6 mouse cellular contexts compared by ENCODE assay signal in genomic region chr5:8848607-8849575, GRCm38 (mm10). TPM values are rescaled to one million over a fixed set of nuclear protein-coding genes. Genes with fewer than 3 reads are reported as not detected.
A peak's percentile ranks its signal among the peaks of the same experiment; 100 is the strongest.
DNase-seq lines count a peak whose midpoint lies in the region; ATAC-seq and TF ChIP-seq lines count a peak whose summit lies in the region.
"Not testable (repeated sequence)": the region's sequence is repeated elsewhere in the genome, so short reads cannot be mapped to it uniquely, and the experiment has no call there.

No protein-coding gene starts in this region.

- not testable (repeated sequence) for H3K4me2 ChIP-seq in kidney, embryonic 15.5 days; lung, embryonic 14.5 days; midbrain, embryonic 13.5 days (replicated peaks)

- not testable (repeated sequence) for H3K36me3 ChIP-seq in ES-Bruce4 (ENCODE audit: control insufficient read depth, insufficient read depth, low read length, poor library complexity, severe bottlenecking); kidney, embryonic 15.5 days; lung, embryonic 14.5 days (ENCODE audit: insufficient read depth); midbrain, embryonic 13.5 days

- not testable (repeated sequence) for H3K4me3 ChIP-seq in ES-Bruce4 (ENCODE audit: low read depth, low read length); kidney, embryonic 15.5 days (replicated peaks); lung, embryonic 14.5 days (ENCODE audit: low read depth, low read length); midbrain, embryonic 13.5 days (replicated peaks)

- peak overlapping the region; percentile 80 for H3K27ac ChIP-seq in ES-Bruce4 (ENCODE audit: insufficient read depth, low read length)
- not testable (repeated sequence) for H3K27ac ChIP-seq in kidney, embryonic 15.5 days; lung, embryonic 14.5 days (ENCODE audit: low read depth); midbrain, embryonic 13.5 days

- 48% methylated on average over 8 of the region's 9 CpGs for WGBS in kidney, embryonic 15.5 days
- WGBS in lung, embryonic 14.5 days, result 72% methylated on average over 5 of the region's 9 CpGs
- WGBS in midbrain, embryonic 13.5 days, result 28% methylated on average over 7 of the region's 9 CpGs

- TF ChIP-seq CTCF in ES-Bruce4 (IDR thresholded peaks at IDR 0.05; ENCODE audit: low read depth, low read length); lung, embryonic 14.5 days (IDR thresholded peaks at IDR 0.05; ENCODE audit: low read depth): not testable (repeated sequence)

- not testable (repeated sequence) for TF ChIP-seq POLR2A in ES-Bruce4 (IDR thresholded peaks at IDR 0.05; ENCODE audit: insufficient read depth, low read length)

- H3K4me1 ChIP-seq in ES-Bruce4 (ENCODE audit: control insufficient read depth, insufficient read depth, low read length); kidney, embryonic 15.5 days; lung, embryonic 14.5 days (ENCODE audit: insufficient read depth); midbrain, embryonic 13.5 days (replicated peaks): not testable (repeated sequence)

- not testable (repeated sequence) for H3K27me3 ChIP-seq in ES-Bruce4 (ENCODE audit: control insufficient read depth, insufficient read depth, low read length, poor library complexity, severe bottlenecking); kidney, embryonic 15.5 days; lung, embryonic 14.5 days (ENCODE audit: insufficient read depth, low read length); midbrain, embryonic 13.5 days

- not testable (repeated sequence) for TF ChIP-seq EP300 in ES-Bruce4 (IDR thresholded peaks at IDR 0.05; ENCODE audit: insufficient read depth, low read depth, low read length)

- not testable (repeated sequence) for H3K9me3 ChIP-seq in ES-Bruce4 (replicated peaks; ENCODE audit: control insufficient read depth, insufficient read depth, low read length, poor library complexity, severe bottlenecking); kidney, embryonic 15.5 days (replicated peaks); lung, embryonic 14.5 days (ENCODE audit: low read depth, low read length); midbrain, embryonic 13.5 days

- DNase-seq in R1 (ENCODE audit: low read depth, low spot score), result peak; percentile 75
- peak; percentile 52 for DNase-seq in heart, adult 11 months
- DNase-seq in lung, embryonic 14.5 days, result not testable (repeated sequence)

- H3K9ac ChIP-seq in ES-Bruce4 (ENCODE audit: low read depth, poor library complexity, severe bottlenecking); kidney, embryonic 15.5 days; lung, embryonic 14.5 days; midbrain, embryonic 13.5 days (replicated peaks): not testable (repeated sequence)

- ATAC-seq in kidney, embryonic 15.5 days (replicated peaks; ENCODE audit: low FRiP score), result peak; percentile 43; the same call in 1 of the 2 replicates
- ATAC-seq in lung, embryonic 14.5 days (ENCODE audit: insufficient read depth), result peak; percentile 38; the same call in 1 of the 2 replicates
- 0 out of 2 replicates have a peak, but pooled peaks have one; percentile 24 for ATAC-seq in midbrain, embryonic 13.5 days

RNA-seq across cellular contexts. Expression of gene Abcb4, which starts 44.6 kb away (rescaled TPM):
- 0.41 and 0.42 TPM in 2 replicates for polyA plus RNA-seq in ES-Bruce4 (2011; ENCODE audit: insufficient read depth, insufficient read length, low read depth, missing spikeins)
- 0.53 and 0.86 TPM in 2 replicates for polyA plus RNA-seq in kidney, embryonic 15.5 days (2015; fragmentation: Nextera tagmentation; extraction: Ambion mirVana)
- polyA plus RNA-seq in lung, embryonic 14.5 days (2014; fragmentation: Nextera tagmentation; extraction: Ambion mirVana), result 0.19 and 0.22 TPM in 2 replicates
- polyA plus RNA-seq in midbrain, embryonic 13.5 days (2015; fragmentation: Nextera tagmentation; extraction: Ambion mirVana), result 0.54 and 0.63 TPM in 2 replicates

RNA-seq across cellular contexts. Expression of gene Abcb1b, which starts 50.9 kb away (rescaled TPM):
- 67.2 and 68.5 TPM in 2 replicates for polyA plus RNA-seq in ES-Bruce4 (2011; ENCODE audit: insufficient read depth, insufficient read length, low read depth, missing spikeins)
- 1.2 and 3.4 TPM in 2 replicates for polyA plus RNA-seq in kidney, embryonic 15.5 days (2015; fragmentation: Nextera tagmentation; extraction: Ambion mirVana)
- 1.2 and 1.7 TPM in 2 replicates for polyA plus RNA-seq in lung, embryonic 14.5 days (2014; fragmentation: Nextera tagmentation; extraction: Ambion mirVana)
- 0.61 and 0.86 TPM in 2 replicates for polyA plus RNA-seq in midbrain, embryonic 13.5 days (2015; fragmentation: Nextera tagmentation; extraction: Ambion mirVana)

Comparison
In these comparisons a context has a peak if more than half of its experiments do, and no peak if none do; other contexts are left out.
1. RNA of gene Abcb1b, which starts 50.9 kb away (polyA plus RNA-seq): 67.2 to 68.5 TPM in ES-Bruce4; 1.2 to 3.4 TPM in kidney, embryonic 15.5 days, 1.2 to 1.7 TPM in lung, embryonic 14.5 days and 0.61 to 0.86 TPM in midbrain, embryonic 13.5 days; every median in the first group is over 10 times any median in the second.
2. Peak in every context shown above with its lines, with median percentiles within 50 percentile points of each other: ATAC-seq.